ENCODE assay signal across 8 mouse cellular contexts in genomic region chr8:72443338-72443993, GRCm38 (mm10). TPM values are rescaled to one million over a fixed set of nuclear protein-coding genes. Genes with fewer than 3 reads are reported as not detected.
DNase-seq lines count a peak whose midpoint lies in the region; ATAC-seq lines count a peak whose summit lies in the region.

Calr3 (minus strand) TSS chr8:72443870.
1700030K09Rik (plus strand) TSS chr8:72443880.

- H3K4me2 ChIP-seq in forebrain, embryonic 11.5 days (ENCODE audit: low read depth, low read length, severe bottlenecking): peak within 1 kb of the TSS; percentile 66
- H3K4me2 ChIP-seq in heart, embryonic 16.5 days (ENCODE audit: low read depth, low read length): peak within 1 kb of the TSS; percentile 74
- peak within 1 kb of the TSS; percentile 88 for H3K4me2 ChIP-seq in liver, embryonic 15.5 days
- H3K4me2 ChIP-seq in neural tube, embryonic 12.5 days (replicated peaks): peak within 1 kb of the TSS; percentile 58

- no peaks in the 10 kb centered on the region for H3K27me3 ChIP-seq in forebrain, embryonic 11.5 days (ENCODE audit: control insufficient read depth, insufficient read depth, low read length)
- H3K27me3 ChIP-seq in heart, embryonic 16.5 days (ENCODE audit: control insufficient read depth, insufficient read depth, low read length): no peaks in the 10 kb centered on the region
- no peaks in the 10 kb centered on the region for H3K27me3 ChIP-seq in liver, embryonic 15.5 days
- H3K27me3 ChIP-seq in neural tube, embryonic 12.5 days (replicated peaks): no peaks in the 10 kb centered on the region

- peak; percentile 99 for ATAC-seq in forebrain, embryonic 11.5 days (replicated peaks; ENCODE audit: low FRiP score)
- peak; percentile 99 for ATAC-seq in heart, embryonic 16.5 days (replicated peaks; ENCODE audit: extremely low read depth, insufficient read depth, low FRiP score)
- ATAC-seq in liver, embryonic 15.5 days (ENCODE audit: insufficient read depth): peak; percentile 100
- peak; percentile 99 for ATAC-seq in neural tube, embryonic 12.5 days (ENCODE audit: low FRiP score, low read depth)

- no peak within 1 kb of the TSS; the same call in 1 of the 2 replicates for H3K27ac ChIP-seq in forebrain, embryonic 11.5 days (ENCODE audit: low read depth, low read length)
- 0 out of 2 replicates have a peak within 1 kb of the TSS, but pooled peaks have one; percentile 66 for H3K27ac ChIP-seq in heart, embryonic 16.5 days (ENCODE audit: low read length)
- H3K27ac ChIP-seq in liver, embryonic 15.5 days (replicated peaks): peak within 1 kb of the TSS; percentile 29; the same call in 1 of the 2 replicates
- no peak within 1 kb of the TSS for H3K27ac ChIP-seq in neural tube, embryonic 12.5 days

- H3K9ac ChIP-seq in forebrain, embryonic 11.5 days (ENCODE audit: low read length): peak within 1 kb of the TSS; percentile 77
- H3K9ac ChIP-seq in heart, embryonic 16.5 days (ENCODE audit: low read length): peak within 1 kb of the TSS; percentile 85
- peak within 1 kb of the TSS; percentile 57 for H3K9ac ChIP-seq in liver, embryonic 15.5 days
- H3K9ac ChIP-seq in neural tube, embryonic 12.5 days: peak within 1 kb of the TSS; percentile 50

- WGBS in forebrain, embryonic 11.5 days: 7% methylated on average over 34 of the region's 34 CpGs
- WGBS in heart, embryonic 16.5 days: 5% methylated on average over 34 of the region's 34 CpGs
- 5% methylated on average over 34 of the region's 34 CpGs for WGBS in liver, embryonic 15.5 days (ENCODE audit: insufficient replicate concordance)
- 5% methylated on average over 34 of the region's 34 CpGs for WGBS in neural tube, embryonic 12.5 days

- no peaks in the 10 kb centered on the region; the same call in 1 of the 2 replicates for H3K4me1 ChIP-seq in forebrain, embryonic 11.5 days (replicated peaks; ENCODE audit: control insufficient read depth, insufficient read depth, low read length)
- no peaks in the 10 kb centered on the region for H3K4me1 ChIP-seq in heart, embryonic 16.5 days (ENCODE audit: control insufficient read depth, insufficient read depth, low read length)
- H3K4me1 ChIP-seq in liver, embryonic 15.5 days (replicated peaks): peaks cover 18% of the 10 kb centered on the region
- peaks cover 6% of the 10 kb centered on the region; the same call in 1 of the 2 replicates for H3K4me1 ChIP-seq in neural tube, embryonic 12.5 days

- H3K4me3 ChIP-seq in forebrain, embryonic 11.5 days (ENCODE audit: low read depth, low read length): peak within 1 kb of the TSS; percentile 30
- peak within 1 kb of the TSS; percentile 60 for H3K4me3 ChIP-seq in heart, embryonic 16.5 days (ENCODE audit: low read length)
- H3K4me3 ChIP-seq in liver, embryonic 15.5 days (replicated peaks): peak within 1 kb of the TSS; percentile 60
- H3K4me3 ChIP-seq in neural tube, embryonic 12.5 days: peak within 1 kb of the TSS; percentile 40

- H3K9me3 ChIP-seq in forebrain, embryonic 11.5 days (ENCODE audit: control insufficient read depth, low read length): no peaks in the 10 kb centered on the region
- H3K9me3 ChIP-seq in heart, embryonic 16.5 days (replicated peaks; ENCODE audit: control insufficient read depth, low read length): no peaks in the 10 kb centered on the region
- H3K9me3 ChIP-seq in liver, embryonic 15.5 days (replicated peaks): no peaks in the 10 kb centered on the region
- H3K9me3 ChIP-seq in neural tube, embryonic 12.5 days: no peaks in the 10 kb centered on the region

- DNase-seq in CD8-positive naive resting alpha-beta T cell, adult 2 months (ENCODE audit: low read depth in 2 of 2, low spot score in 2 of 2): peak; percentile 93 to 96
- peak; percentile 99 for DNase-seq in c-Kit-positive CD71-positive TER-119-negative erythroid progenitor cells, embryonic 14.5 days (ENCODE audit: low read depth)
- peak; percentile 98 for DNase-seq in forebrain, embryonic 11.5 days (ENCODE audit: low spot score)
- DNase-seq in kidney, postnatal 36 days: peak; percentile 99 to 100
- DNase-seq in telencephalon, adult 2 months (ENCODE audit: low read depth, low spot score): peak; percentile 98

- no peaks in the 10 kb centered on the region for H3K36me3 ChIP-seq in forebrain, embryonic 11.5 days (ENCODE audit: control insufficient read depth, insufficient read depth, low read length)
- no peaks in the 10 kb centered on the region for H3K36me3 ChIP-seq in heart, embryonic 16.5 days (ENCODE audit: control insufficient read depth, insufficient read depth)
- H3K36me3 ChIP-seq in liver, embryonic 15.5 days (replicated peaks): 0 out of 2 replicates have a peak, but pooled peaks cover 4% of the 10 kb centered on the region
- peaks cover 13% of the 10 kb centered on the region; the same call in 1 of the 2 replicates for H3K36me3 ChIP-seq in neural tube, embryonic 12.5 days

RNA-seq across cellular contexts. Expression of gene Calr3, which starts in this region (rescaled TPM):
- 1.2 and 1.7 TPM in 2 replicates for polyA plus RNA-seq in forebrain, embryonic 11.5 days (2014; fragmentation: Nextera tagmentation; extraction: Ambion mirVana)
- 1.4 and 1.5 TPM in 2 replicates for polyA plus RNA-seq in heart, embryonic 16.5 days (2015; fragmentation: Nextera tagmentation; extraction: Ambion mirVana)
- polyA plus RNA-seq in liver, embryonic 15.5 days (2015; fragmentation: Nextera tagmentation; extraction: Ambion mirVana): 0.35 and 0.58 TPM in 2 replicates
- polyA plus RNA-seq in neural tube, embryonic 12.5 days (2016; fragmentation: Nextera tagmentation; extraction: Ambion mirVana): 0.66 and 1.1 TPM in 2 replicates

RNA-seq across cellular contexts. Expression of gene 1700030K09Rik, which starts in this region (rescaled TPM):
- 14.9 and 15.4 TPM in 2 replicates for polyA plus RNA-seq in forebrain, embryonic 11.5 days (2014; fragmentation: Nextera tagmentation; extraction: Ambion mirVana)
- polyA plus RNA-seq in heart, embryonic 16.5 days (2015; fragmentation: Nextera tagmentation; extraction: Ambion mirVana): 9.8 and 10.3 TPM in 2 replicates
- 2.9 and 3.4 TPM in 2 replicates for polyA plus RNA-seq in liver, embryonic 15.5 days (2015; fragmentation: Nextera tagmentation; extraction: Ambion mirVana)
- polyA plus RNA-seq in neural tube, embryonic 12.5 days (2016; fragmentation: Nextera tagmentation; extraction: Ambion mirVana): 15.4 and 16.7 TPM in 2 replicates

Comparison
In these comparisons a context has a peak if more than half of its experiments do, and no peak if none do; other contexts are left out.
1. H3K27ac ChIP-seq: peak in heart, embryonic 16.5 days (single experiment) and liver, embryonic 15.5 days (single experiment); none in forebrain, embryonic 11.5 days (single experiment) and neural tube, embryonic 12.5 days (single experiment).
2. Peak in every context shown above with its lines, with median percentiles within 50 percentile points of each other: DNase-seq, ATAC-seq, H3K4me2 ChIP-seq, H3K4me3 ChIP-seq and H3K9ac ChIP-seq.